Comparison of ENCODE assay signal across 20 mouse cellular contexts in the genomic region with DNA sequence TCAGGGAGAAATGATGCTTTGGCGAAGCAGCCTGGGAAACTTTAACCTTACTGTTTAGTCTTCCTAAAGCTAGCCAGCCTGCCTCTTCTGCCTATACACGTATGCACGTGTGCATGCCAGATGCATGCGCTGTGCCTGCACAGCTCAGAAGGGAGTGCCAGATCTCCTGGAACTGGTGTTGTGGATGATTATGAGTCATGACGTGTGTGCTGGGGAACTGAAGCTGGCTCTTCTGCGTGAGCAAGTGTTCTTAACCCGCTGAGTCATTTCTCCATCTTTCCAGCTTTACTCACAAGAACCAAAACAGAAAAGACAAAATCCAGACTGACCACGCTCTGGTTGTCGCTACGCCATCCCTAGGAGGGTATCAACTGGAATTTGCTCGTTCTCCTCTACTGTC. TPM values are rescaled to one million over a fixed set of nuclear protein-coding genes. Genes with fewer than 3 reads are reported as not detected.
A peak's percentile ranks its signal among the peaks of the same experiment; 100 is the strongest.
DNase-seq lines count a peak whose midpoint lies in the region; ATAC-seq and TF ChIP-seq lines count a peak whose summit lies in the region.
"Had no signal": no experiment of that assay in that cellular context is flagged by ENCODE, and none has a peak within 500 bp of the region (broad histone marks: within the 10 kb centered on the region; RNA-seq: fewer than 3 reads in every experiment).

No protein-coding gene starts in this region.

- H3K4me3 ChIP-seq in lung, adult 2 months (replicated peaks; ENCODE audit: extremely low read depth, low read depth, low read length), result no peak overlapping the region
- H3K4me3 ChIP-seq: kidney, embryonic 15.5 days; limb, embryonic 15.5 days had no signal

- no peak for TF ChIP-seq POLR2A in lung, adult 2 months (IDR thresholded peaks at IDR 0.05; ENCODE audit: borderline replicate concordance, extremely low read depth, low read depth, low read length)

- no peak for TF ChIP-seq CTCF in lung, adult 2 months (IDR thresholded peaks at IDR 0.05; ENCODE audit: insufficient read depth, low read length)

- H3K4me1 ChIP-seq in lung, adult 2 months (ENCODE audit: control insufficient read depth, insufficient read depth, low read length), result no peaks in the 10 kb centered on the region
- H3K4me1 ChIP-seq: kidney, embryonic 15.5 days; limb, embryonic 15.5 days had no signal

- ATAC-seq in inflammation-experienced regulatory T-cells, adult 6 months, result no peak
- ATAC-seq: forebrain, embryonic 16.5 days; hindbrain, postnatal 0 days had no signal

- DNase-seq in adrenal gland, postnatal 36 days, result peak; percentile 10 to 26
- DNase-seq in adrenal gland, postnatal 25 days, result no peak
- peak; percentile 32 to 33 for DNase-seq in right cerebral cortex, adult 2 months (ENCODE audit: low spot score in 2 of 2)
- DNase-seq in right cerebral cortex, postnatal 4 days, result no peak
- peak; percentile 13 to 50 for DNase-seq in left cerebral cortex, adult 9 months (ENCODE audit: low spot score in 2 of 2)
- no peak for DNase-seq in lung, adult 2 months
- no peak for DNase-seq in kidney, adult 8-10 months
- DNase-seq: B cell, adult 2 months; cerebellum, adult 9-10 months; embryo, embryonic 11 days; heart, adult 11 months; lung, adult 18-20 months; thymus, postnatal 36 days had no signal

- WGBS in lung, adult 2 months, result 84% methylated on average over 11 of the region's 11 CpGs

RNA-seq across cellular contexts. Expression of a gene that starts 55.1 kb away (rescaled TPM):
- total RNA-seq in adrenal gland, postnatal 36 days (2021), result under 1 TPM; 0.23 to 0.30 TPM
- total RNA-seq in adrenal gland, postnatal 25 days (2021), result 0.21 and 0.33 TPM in 2 replicates
- 0.03 and 0.06 TPM in 2 replicates for polyA plus RNA-seq in lung, adult 2 months (2012; rRNA removed)
- not detected for polyA plus RNA-seq in inflammation-experienced regulatory T-cells, adult 6 months (2017; shearing (Covaris generic))
- total RNA-seq: neutrophil, adult 5-6 weeks had no signal
- polyA plus RNA-seq: G1E had no signal

Comparison
In these comparisons a context has a peak if more than half of its experiments do, and no peak if none do; other contexts are left out.
1. DNase-seq: peak in adrenal gland, postnatal 36 days (2 of 2), right cerebral cortex, adult 2 months (2 of 2) and left cerebral cortex, adult 9 months (2 of 2); none in adrenal gland, postnatal 25 days (single experiment), right cerebral cortex, postnatal 4 days (single experiment), lung, adult 2 months (single experiment) and kidney, adult 8-10 months (0 of 2).